Mouse (Mus musculus) midbrain, embryonic 16.5 days (tissue): ENCODE results near the gene Eif1ad. TPM values are rescaled to one million over a fixed set of nuclear protein-coding genes. Genes with fewer than 3 reads are reported as not detected.
"Not testable (repeated sequence)": the region's sequence is repeated elsewhere in the genome, so short reads cannot be mapped to it uniquely, and the experiment has no call there.

Source experiments
- ATAC-seq: fragments of 200-750 bp; cut with Nextera tagmentation; 2 replicates; pipeline ENCODE4 v1.8.0; 2017; ENCODE audit warnings: moderate TSS enrichment
- H3K27ac ChIP-seq: fragments of 300-500 bp; sonication (generic); 2 replicates; pipeline ENCODE4 v1.5.1; 2014; ENCODE audit warnings: mild to moderate bottlenecking, low read length, mixed read lengths
- H3K27me3 ChIP-seq: fragments of 300-500 bp; sonication (generic); 2 replicates; pipeline ENCODE4 v1.6.1; 2014; ENCODE audit warnings: low read depth, low read length, mixed read lengths; ENCODE audit not compliant: control insufficient read depth, insufficient read depth
- H3K36me3 ChIP-seq: fragments of 300-500 bp; sonication (generic); 2 replicates; pipeline ENCODE4 v1.6.1; 2014; ENCODE audit warnings: mild to moderate bottlenecking, low read length, moderate library complexity, mixed read lengths; ENCODE audit not compliant: control insufficient read depth, insufficient read depth
- H3K4me1 ChIP-seq: fragments of 300-500 bp; sonication (generic); 2 replicates; pipeline ENCODE4 v1.6.1; 2014; ENCODE audit warnings: mild to moderate bottlenecking, low read length, mixed read lengths; ENCODE audit not compliant: control insufficient read depth, insufficient read depth
- H3K4me2 ChIP-seq: fragments of 300-500 bp; sonication (generic); 2 replicates; pipeline ENCODE4 v1.6.1; 2014; ENCODE audit warnings: mild to moderate bottlenecking, low read length, mixed read lengths
- H3K4me3 ChIP-seq: fragments of 300-500 bp; sonication (generic); 2 replicates; pipeline ENCODE4 v1.5.1; 2014; ENCODE audit warnings: low read depth, mild to moderate bottlenecking, low read length, moderate library complexity, mixed read lengths
- H3K9ac ChIP-seq: fragments of 300-500 bp; sonication (generic); 2 replicates; pipeline ENCODE4 v1.6.1; 2014; ENCODE audit warnings: low read depth, low read length, mixed read lengths
- H3K9me3 ChIP-seq: fragments of 300-500 bp; sonication (generic); replicated peaks from 2 replicates; pipeline ENCODE4 v1.6.1; 2014; ENCODE audit warnings: mild to moderate bottlenecking, low read length, mixed read lengths; ENCODE audit not compliant: control insufficient read depth, poor library complexity, severe bottlenecking
- WGBS: fragments of 180-500 bp; shearing (Covaris S2); extraction: QIAGEN DNeasy Blood & Tissue Kit; methylation state at CpG from one replicate; pipeline ENCODE4 v1.1.7; 2014; 5-methylcytosine and 5-hydroxymethylcytosine counted together
- polyA plus RNA-seq: library from polyadenylated mRNA; unstranded; fragments of >200 nt; fragmentation: Nextera tagmentation; extraction: Ambion mirVana; gene quantifications from 2 replicates; pipeline ENCODE4 v1.2.1, GENCODE M21; 2015

The Eif1ad gene
- polyA plus RNA-seq, 1 experiment from 2014 or later: 36.6 TPM

DNA sequence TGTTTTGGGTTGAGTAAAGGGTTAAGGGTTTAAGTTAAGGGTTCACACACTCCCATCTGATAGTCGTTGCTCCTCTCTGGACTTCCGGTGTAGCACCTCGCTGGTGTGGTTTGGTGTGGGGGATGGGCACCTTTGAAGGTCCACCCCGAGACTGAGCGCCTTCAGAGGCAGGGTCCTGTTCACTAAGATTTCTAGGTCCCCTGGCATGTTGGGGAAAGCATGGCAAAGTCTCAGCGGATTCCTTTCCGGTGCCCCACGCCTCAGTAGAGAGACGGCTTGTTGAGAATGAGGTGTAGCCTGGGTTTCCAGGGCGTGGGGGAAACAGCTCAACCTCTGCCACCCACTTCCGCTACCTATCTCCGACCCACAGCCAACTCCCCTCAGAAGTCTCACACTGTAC is 23.1 kb downstream of the Eif1ad start:
- H3K27ac ChIP-seq: no peak overlapping the region
- peaks cover 28% of the 10 kb centered on the region for H3K4me1 ChIP-seq
- H3K36me3 ChIP-seq: no peaks in the 10 kb centered on the region; the same call in 1 of the 2 replicates
- H3K9me3 ChIP-seq: no peaks in the 10 kb centered on the region
- H3K4me2 ChIP-seq: peak overlapping the region; percentile 70
- H3K27me3 ChIP-seq: no peaks in the 10 kb centered on the region
- ATAC-seq: no peak
- H3K9ac ChIP-seq: no peak overlapping the region; the same call in 1 of the 2 replicates
- 52% methylated on average over 12 of the region's 12 CpGs for WGBS
- H3K4me3 ChIP-seq: peak overlapping the region; percentile 71

GRCm38 (mm10) chr19:5390416-5390815 is 23.9 kb downstream of the Eif1ad start:
- H3K27ac ChIP-seq: no peak overlapping the region
- H3K27me3 ChIP-seq: no peaks in the 10 kb centered on the region
- H3K9ac ChIP-seq: no peak overlapping the region
- no peaks in the 10 kb centered on the region; the same call in 1 of the 2 replicates for H3K36me3 ChIP-seq
- H3K9me3 ChIP-seq: no peaks in the 10 kb centered on the region
- H3K4me2 ChIP-seq: no peak overlapping the region
- no peak for ATAC-seq
- WGBS: 91% methylated on average over 8 of the region's 8 CpGs
- no peak overlapping the region for H3K4me3 ChIP-seq
- peaks cover 28% of the 10 kb centered on the region for H3K4me1 ChIP-seq

- Histone ChIP-seq H3K9me3 (no peaks in the 10 kb centered on the region), H3K4me2 (no peak overlapping the region), H3K9ac (no peak overlapping the region), H3K27me3 (no peaks in the 10 kb centered on the region), H3K27ac (no peak overlapping the region), H3K36me3 (no peaks in the 10 kb centered on the region), H3K4me3 (no peak overlapping the region), H3K4me1 (peaks cover 13% of the 10 kb centered on the region)
- no peak for ATAC-seq
- 57% methylated on average over 4 of the region's 4 CpGs for WGBS
Observed at GRCm38 (mm10) chr19:5392892-5393291, 26.4 kb downstream of the Eif1ad start.

GRCm38 (mm10) chr19:5394168-5394567 is 27.6 kb downstream of the Eif1ad start:
- peaks cover 12% of the 10 kb centered on the region for H3K4me1 ChIP-seq
- no peak overlapping the region for H3K27ac ChIP-seq
- 62% methylated on average over 10 of the region's 10 CpGs for WGBS
- no peak overlapping the region for H3K9ac ChIP-seq
- no peaks in the 10 kb centered on the region for H3K27me3 ChIP-seq
- ATAC-seq: no peak
- no peak overlapping the region for H3K4me2 ChIP-seq
- no peak overlapping the region for H3K4me3 ChIP-seq
- no peaks in the 10 kb centered on the region for H3K36me3 ChIP-seq
- H3K9me3 ChIP-seq: no peaks in the 10 kb centered on the region

- Histone ChIP-seq H3K4me2 (no peak overlapping the region), H3K9me3 (no peaks in the 10 kb centered on the region), H3K9ac (no peak overlapping the region), H3K36me3 (no peaks in the 10 kb centered on the region), H3K4me1 (peaks cover under 1% of the 10 kb centered on the region; the same call in 1 of the 2 replicates), H3K27me3 (no peaks in the 10 kb centered on the region), H3K4me3 (no peak overlapping the region), H3K27ac (no peak overlapping the region)
- WGBS: 72% methylated on average over 4 of the region's 4 CpGs
- ATAC-seq: no peak
Observed at GRCm38 (mm10) chr19:5395371-5395770, 28.8 kb downstream of the Eif1ad start.

DNA sequence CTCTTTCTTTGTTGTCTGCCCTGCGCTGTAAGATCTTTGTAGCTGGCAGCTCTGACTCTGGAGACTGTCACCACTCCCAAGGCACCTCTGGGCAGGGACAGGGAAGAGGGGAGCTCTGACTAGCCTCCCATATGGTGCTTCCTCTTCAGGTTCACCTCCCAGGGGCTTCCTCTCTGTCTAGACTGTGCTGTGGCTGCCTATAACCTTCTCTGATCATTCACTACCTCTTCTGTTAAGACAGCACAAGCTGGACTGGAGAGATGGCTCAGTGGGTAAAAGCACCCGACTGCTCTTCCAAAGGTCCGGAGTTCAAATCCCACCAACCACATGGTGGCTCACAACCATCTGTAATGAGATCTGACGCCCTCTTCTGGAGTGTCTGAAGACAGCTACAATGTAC is 34.5 kb downstream of the Eif1ad start:
- not testable (repeated sequence) for H3K4me1 ChIP-seq, H3K36me3 ChIP-seq, ATAC-seq, H3K27ac ChIP-seq, H3K9ac ChIP-seq, H3K4me3 ChIP-seq, H3K9me3 ChIP-seq, H3K4me2 ChIP-seq, H3K27me3 ChIP-seq
- WGBS: 73% methylated on average over 4 of the region's 4 CpGs

DNA sequence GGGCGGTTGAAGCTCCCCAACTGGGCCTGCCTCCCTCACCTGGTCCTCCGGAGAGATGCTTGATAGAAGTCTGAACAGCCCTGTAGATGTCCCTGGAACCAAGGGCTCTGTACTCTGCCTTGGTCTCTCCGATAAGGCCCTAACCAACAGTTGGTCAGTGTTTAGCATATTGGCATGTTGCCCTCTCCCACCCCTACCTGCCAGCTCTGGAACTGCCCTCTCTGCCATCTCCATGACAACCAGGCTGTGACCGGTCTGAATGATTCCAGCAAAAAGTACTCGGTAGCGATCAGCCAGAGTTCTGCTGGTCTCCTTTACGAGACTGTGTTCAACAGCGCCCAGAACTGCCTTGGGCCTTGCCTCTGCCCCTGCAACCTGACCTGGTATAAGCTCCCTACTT is 35.8 kb downstream of the Eif1ad start, which contains the start of gene Tsga10ip:
TSS of gene Tsga10ip (minus strand) at position 234 of the 400 bp plus-strand sequence.
- Histone ChIP-seq H3K36me3 (no peaks in the 10 kb centered on the region), H3K4me2 (no peak within 1 kb of the TSS), H3K27ac (no peak within 1 kb of the TSS), H3K4me3 (no peak within 1 kb of the TSS), H3K4me1 (peaks cover 4% of the 10 kb centered on the region), H3K9ac (0 out of 2 replicates have a peak within 1 kb of the TSS, but pooled peaks have one; percentile 6), H3K9me3 (no peaks in the 10 kb centered on the region), H3K27me3 (no peaks in the 10 kb centered on the region)
- no peak for ATAC-seq
- 74% methylated on average over 8 of the region's 8 CpGs for WGBS

- H3K27ac ChIP-seq: 0 out of 2 replicates have a peak overlapping the region, but pooled peaks have one; percentile 26
- peak overlapping the region; percentile 52 for H3K4me2 ChIP-seq
- peaks cover 12% of the 10 kb centered on the region for H3K4me1 ChIP-seq
- WGBS: 27% methylated on average over 7 of the region's 7 CpGs
- H3K4me3 ChIP-seq: peak overlapping the region; percentile 32
- H3K9me3 ChIP-seq: no peaks in the 10 kb centered on the region
- H3K27me3 ChIP-seq: no peaks in the 10 kb centered on the region
- H3K9ac ChIP-seq: peak overlapping the region; percentile 43; the same call in 1 of the 2 replicates
- H3K36me3 ChIP-seq: no peaks in the 10 kb centered on the region
- no peak for ATAC-seq
Observed at GRCm38 (mm10) chr19:5405924-5406323, 39.4 kb downstream of the Eif1ad start.

DNA sequence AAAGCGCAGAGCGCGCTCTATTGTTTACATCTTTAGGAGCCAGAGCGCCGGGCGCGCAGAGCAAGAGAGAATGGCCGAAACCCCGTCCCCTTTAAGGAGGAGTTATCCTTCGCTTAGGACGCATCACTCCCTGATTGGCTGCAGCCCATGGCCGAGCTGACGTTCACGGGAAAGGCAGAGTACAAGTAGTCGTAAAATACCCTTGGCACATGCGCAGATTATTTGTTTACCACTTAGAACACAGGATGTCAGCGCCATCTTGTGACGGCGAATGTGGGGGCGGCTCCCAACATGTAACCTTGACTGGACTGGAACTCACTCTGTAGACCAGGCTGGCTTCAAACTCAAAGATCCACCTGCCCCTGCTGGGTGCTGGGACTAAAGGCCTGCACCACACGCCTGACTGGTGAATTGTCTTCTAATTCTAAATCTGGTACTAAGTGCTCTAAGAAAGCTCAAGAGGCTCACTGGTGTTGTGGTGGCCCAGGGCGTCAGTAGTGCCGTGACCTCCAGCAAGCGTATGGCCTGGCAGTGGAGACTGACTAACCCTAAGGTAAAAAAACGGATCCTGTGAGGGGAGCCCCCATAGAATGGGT is 40.1 kb downstream of the Eif1ad start:
- Histone ChIP-seq H3K4me3 (peak overlapping the region; percentile 50), H3K4me2 (peak overlapping the region; percentile 60), H3K9ac (peak overlapping the region; percentile 76), H3K4me1 (peaks cover 12% of the 10 kb centered on the region), H3K27ac (peak overlapping the region; percentile 81)
- WGBS: 13% methylated on average over 21 of the region's 25 CpGs
- H3K27me3 ChIP-seq, H3K9me3 ChIP-seq, H3K36me3 ChIP-seq: not testable (repeated sequence)
- peak; percentile 85 for ATAC-seq
